8 mouse cellular contexts compared by ENCODE assay signal in genomic region chr16:4639831-4640237, GRCm38 (mm10). TPM values are rescaled to one million over a fixed set of nuclear protein-coding genes. Genes with fewer than 3 reads are reported as not detected.
A peak's percentile ranks its signal among the peaks of the same experiment; 100 is the strongest.
DNase-seq lines count a peak whose midpoint lies in the region; TF ChIP-seq lines count a peak whose summit lies in the region.

TSS of gene Vasn (plus strand) at chr16:4639941.
TSS of gene Dnaja3 (plus strand) at chr16:4639989.

- peak within 1 kb of the TSS; percentile 62 for H3K4me3 ChIP-seq in layer of hippocampus, adult 2 months
- H3K4me3 ChIP-seq in lung, adult 2 months (replicated peaks; ENCODE audit: extremely low read depth, low read depth, low read length): peak within 1 kb of the TSS; percentile 91

- TF ChIP-seq POLR2A in lung, adult 2 months (IDR thresholded peaks at IDR 0.05; ENCODE audit: borderline replicate concordance, extremely low read depth, low read depth, low read length): peak; percentile 91; the same call in 1 of the 2 replicates

- peak within 1 kb of the TSS; percentile 82 for H3K27ac ChIP-seq in layer of hippocampus, adult 2 months

- DNase-seq in B cell, adult 2 months: peak; percentile 47 to 49
- DNase-seq in brain, adult 2 months (ENCODE audit: low read depth, low spot score): peak; percentile 83
- peak; percentile 84 for DNase-seq in forelimb bud, embryonic 11.5 days (ENCODE audit: low read depth, low spot score)
- peak; percentile 85 to 86 for DNase-seq in heart, postnatal 36 days
- DNase-seq in layer of hippocampus, adult 2 months (ENCODE audit: low spot score in 2 of 2): peak; percentile 62 to 76
- DNase-seq in lung, adult 2 months: peak; percentile 91
- peak; percentile 86 for DNase-seq in ovary, adult 18-20 months (ENCODE audit: low spot score)
- DNase-seq in thymus, postnatal 14 days: peak; percentile 43

- no peak for TF ChIP-seq CTCF in layer of hippocampus, adult 2 months (conservative IDR thresholded peaks at IDR 0.05)
- no peak for TF ChIP-seq CTCF in lung, adult 2 months (IDR thresholded peaks at IDR 0.05; ENCODE audit: insufficient read depth, low read length)

- 6% methylated on average over 22 of the region's 22 CpGs for WGBS in lung, adult 2 months

- intact Hi-C loops in heart, postnatal 36 days (cut with DNase I): loop anchor here (2.0 kb wide), 1 partner anchor 15 kb away; no protein-coding TSS in a partner anchor

- H3K4me1 ChIP-seq in lung, adult 2 months (ENCODE audit: control insufficient read depth, insufficient read depth, low read length): peaks cover 38% of the 10 kb centered on the region

RNA-seq across cellular contexts. Expression of gene Vasn, which starts in this region (rescaled TPM):
- total RNA-seq in heart, postnatal 36 days (2021): 10 to 100 TPM in 1 of 2 experiments, 1 to 10 TPM in 1; 9.2 to 11.0 TPM
- 1 to 10 TPM; 5.7 to 6.2 TPM for total RNA-seq in layer of hippocampus, adult 2 months (2021)
- polyA plus RNA-seq in lung, adult 2 months (2012; rRNA removed): 86.4 and 91.1 TPM in 2 replicates

RNA-seq across cellular contexts. Expression of gene Dnaja3, which starts in this region (rescaled TPM):
- 100 to 1,000 TPM; 143 to 164 TPM for total RNA-seq in heart, postnatal 36 days (2021)
- 10 to 100 TPM; 61.2 to 65.4 TPM for total RNA-seq in layer of hippocampus, adult 2 months (2021)
- 16.1 and 21.2 TPM in 2 replicates for polyA plus RNA-seq in lung, adult 2 months (2012; rRNA removed)

Comparison
In these comparisons a context has a peak if more than half of its experiments do, and no peak if none do; other contexts are left out.
1. Peak in every context shown above with its lines: DNase-seq, H3K4me3 ChIP-seq and H3K27ac ChIP-seq.